In the genomic region with DNA sequence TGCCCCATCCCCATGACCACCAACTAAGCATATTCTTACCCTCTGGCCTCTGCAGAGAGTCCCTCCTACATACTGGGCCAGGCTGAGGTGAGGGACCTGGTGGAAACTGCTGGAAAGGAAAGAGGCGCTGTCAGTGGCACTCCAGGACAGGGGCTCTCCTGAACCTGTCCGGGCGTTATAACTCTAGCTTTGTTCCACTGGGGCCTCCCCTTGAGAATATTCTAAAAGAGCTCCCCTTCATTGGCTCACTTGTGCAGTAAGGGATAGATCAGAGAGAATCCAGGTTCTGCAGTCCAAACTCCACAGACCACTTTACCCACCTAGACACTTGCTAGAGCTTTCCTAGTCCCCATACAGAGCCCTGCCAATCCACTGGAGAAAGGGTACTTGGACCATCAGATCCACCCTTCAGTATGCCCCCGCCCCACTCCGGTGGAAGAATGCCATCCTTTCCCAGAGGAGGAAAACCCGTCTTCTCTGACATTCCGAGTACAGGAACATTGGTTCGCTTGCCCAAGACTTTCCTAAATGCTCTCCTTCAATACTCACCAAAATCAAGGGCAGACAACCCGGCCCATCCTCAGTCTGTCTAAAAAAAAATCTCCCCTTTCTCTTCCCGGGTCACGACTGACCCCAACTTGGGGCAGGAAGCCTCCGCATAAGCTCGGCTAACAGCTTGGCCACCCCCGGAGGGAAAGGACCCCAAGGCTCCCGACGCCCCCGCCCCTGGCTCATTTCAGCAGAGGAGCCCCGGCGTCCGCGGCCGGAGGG, we compare ENCODE assay signal across 9 mouse cellular contexts. TPM values are rescaled to one million over a fixed set of nuclear protein-coding genes. Genes with fewer than 3 reads are reported as not detected.
A peak's percentile ranks its signal among the peaks of the same experiment; 100 is the strongest.
DNase-seq lines count a peak whose midpoint lies in the region; ATAC-seq and TF ChIP-seq lines count a peak whose summit lies in the region.
"Had no signal": no experiment of that assay in that cellular context is flagged by ENCODE, and none has a peak within 500 bp of the region (broad histone marks: within the 10 kb centered on the region; RNA-seq: fewer than 3 reads in every experiment).

No protein-coding gene starts in this region.

- H3K4me3 ChIP-seq in gastrocnemius, adult 2 months: peak overlapping the region; percentile 72
- peak overlapping the region; percentile 46 for H3K4me3 ChIP-seq in thymus, adult 2 months (ENCODE audit: control insufficient read depth, insufficient read depth, low read length)
- peak overlapping the region; percentile 62 for H3K4me3 ChIP-seq in intestine, postnatal 0 days (ENCODE audit: low read depth, low read length)
- peak overlapping the region; percentile 70 for H3K4me3 ChIP-seq in olfactory bulb, adult 2 months (ENCODE audit: insufficient read depth, low read depth, low read length)

- H3K36me3 ChIP-seq in thymus, adult 2 months (ENCODE audit: control insufficient read depth, insufficient read depth, low read length): no peaks in the 10 kb centered on the region
- no peaks in the 10 kb centered on the region for H3K36me3 ChIP-seq in intestine, postnatal 0 days (ENCODE audit: control insufficient read depth, insufficient read depth)

- no peak for ATAC-seq in intestine, postnatal 0 days

- peak overlapping the region; percentile 88 for H3K27ac ChIP-seq in gastrocnemius, adult 2 months
- no peak overlapping the region for H3K27ac ChIP-seq in thymus, adult 2 months (ENCODE audit: control insufficient read depth, insufficient read depth, low read length)
- no peak overlapping the region for H3K27ac ChIP-seq in intestine, postnatal 0 days (ENCODE audit: low read depth, low read length)
- no peak overlapping the region for H3K27ac ChIP-seq in olfactory bulb, adult 2 months (ENCODE audit: insufficient read depth, low read depth, low read length)

- no peaks in the 10 kb centered on the region for H3K9me3 ChIP-seq in intestine, postnatal 0 days (ENCODE audit: control insufficient read depth)

- H3K4me2 ChIP-seq in intestine, postnatal 0 days (replicated peaks; ENCODE audit: low read depth): peak overlapping the region; percentile 95

- DNase-seq in gastrocnemius, adult 2 months: no peak
- no peak for DNase-seq in gastrocnemius, adult 18-20 months (ENCODE audit: low spot score)
- DNase-seq in thymus, adult 2 months: no peak
- no peak for DNase-seq in thymus, postnatal 36 days
- DNase-seq in left cerebral cortex, postnatal 14 days (ENCODE audit: low spot score in 2 of 2): no peak
- no peak for DNase-seq in adrenal gland, postnatal 14 days

- peaks cover 6% of the 10 kb centered on the region for H3K4me1 ChIP-seq in thymus, adult 2 months (replicated peaks; ENCODE audit: control insufficient read depth, insufficient read depth, low read length)
- H3K4me1 ChIP-seq in intestine, postnatal 0 days (replicated peaks; ENCODE audit: control insufficient read depth, insufficient read depth, low read length): peaks cover 4% of the 10 kb centered on the region; the same call in 1 of the 2 replicates
- peaks cover 21% of the 10 kb centered on the region for H3K4me1 ChIP-seq in olfactory bulb, adult 2 months (ENCODE audit: control insufficient read depth, insufficient read depth, low read length)

- no peak for TF ChIP-seq POLR2A in thymus, adult 2 months (IDR thresholded peaks at IDR 0.05; ENCODE audit: control insufficient read depth, extremely low read depth, insufficient read depth, low read length, poor library complexity)
- no peak for TF ChIP-seq POLR2A in olfactory bulb, adult 2 months (IDR thresholded peaks at IDR 0.05; ENCODE audit: insufficient read depth, low read depth, low read length)

- peak overlapping the region; percentile 34; the same call in 1 of the 2 replicates for H3K9ac ChIP-seq in intestine, postnatal 0 days (ENCODE audit: low read depth, low read length)

- intact Hi-C loops in gastrocnemius, adult 2 months (cut with DNase I): no loop called here
- intact Hi-C loops in left cerebral cortex, postnatal 14 days (cut with DNase I): no loop called here

- TF ChIP-seq CTCF in gastrocnemius, adult 2 months (IDR thresholded peaks at IDR 0.05): no peak
- TF ChIP-seq CTCF in thymus, adult 2 months (IDR thresholded peaks at IDR 0.05; ENCODE audit: borderline replicate concordance, control insufficient read depth, extremely low read depth, insufficient read depth, low read length, poor library complexity): no peak
- TF ChIP-seq CTCF in intestine, postnatal 0 days (IDR thresholded peaks at IDR 0.05; ENCODE audit: low read depth): no peak
- no peak for TF ChIP-seq CTCF in olfactory bulb, adult 2 months (IDR thresholded peaks at IDR 0.05; ENCODE audit: insufficient read depth, low read depth, low read length)

- peaks cover 9% of the 10 kb centered on the region; the same call in 1 of the 2 replicates for H3K27me3 ChIP-seq in thymus, adult 2 months (ENCODE audit: control insufficient read depth, insufficient read depth, low read length)
- peaks cover 12% of the 10 kb centered on the region; the same call in 1 of the 2 replicates for H3K27me3 ChIP-seq in intestine, postnatal 0 days (replicated peaks; ENCODE audit: control insufficient read depth, insufficient read depth, low read length)

- 32% methylated on average over 22 of the region's 22 CpGs for WGBS in thymus, adult 2 months
- WGBS in intestine, postnatal 0 days: 27% methylated on average over 22 of the region's 22 CpGs
- 16% methylated on average over 22 of the region's 22 CpGs for WGBS in olfactory bulb, adult 2 months

RNA-seq across cellular contexts. Expression of gene Rarg, which starts 0.7 kb away (rescaled TPM):
- 10 to 100 TPM in 1 of 2 experiments, 1 to 10 TPM in 1; 9.9 to 11.9 TPM for total RNA-seq in gastrocnemius, adult 2 months (2021)
- 10 to 100 TPM in 1 of 2 experiments, 1 to 10 TPM in 1; 5.9 to 11.6 TPM for total RNA-seq in gastrocnemius, adult 18-20 months (2021)
- polyA plus RNA-seq in thymus, adult 2 months (2012; rRNA removed): 18.9 and 23.7 TPM in 2 replicates
- 5.9 and 7.3 TPM in 2 replicates for polyA plus RNA-seq in intestine, postnatal 0 days (2015; fragmentation: Nextera tagmentation; extraction: Ambion mirVana)
- polyA plus RNA-seq in olfactory bulb, adult 2 months (2012; ENCODE audit: insufficient read depth, insufficient read length, low replicate concordance, missing spikeins): not detected in 2 replicates
- 1 to 10 TPM; 8.3 to 9.4 TPM for total RNA-seq in left cerebral cortex, postnatal 14 days (2021)
- 25.5 and 27.8 TPM in 2 replicates for total RNA-seq in adrenal gland, postnatal 14 days (2021)

RNA-seq across cellular contexts. Expression of gene Gm9918, which starts 13.7 kb away (rescaled TPM):
- not detected for total RNA-seq in gastrocnemius, adult 2 months (2021)
- total RNA-seq in gastrocnemius, adult 18-20 months (2021): not detected
- 0.30 and 0.31 TPM in 2 replicates for polyA plus RNA-seq in thymus, adult 2 months (2012; rRNA removed)
- polyA plus RNA-seq in intestine, postnatal 0 days (2015; fragmentation: Nextera tagmentation; extraction: Ambion mirVana): 0.07 TPM in 1 of 2 replicates, not detected in the other
- polyA plus RNA-seq in olfactory bulb, adult 2 months (2012; ENCODE audit: insufficient read depth, insufficient read length, low replicate concordance, missing spikeins): not detected in 2 replicates
- not detected for total RNA-seq in left cerebral cortex, postnatal 14 days (2021)
- total RNA-seq in adrenal gland, postnatal 14 days (2021): not detected in 2 replicates
- total RNA-seq: heart, postnatal 10 days had no signal

RNA-seq across cellular contexts. Expression of gene Mfsd5, which starts 22.6 kb away (rescaled TPM):
- 10 to 100 TPM; 14.2 TPM for total RNA-seq in gastrocnemius, adult 2 months (2021)
- 10 to 100 TPM; 15.7 to 16.4 TPM for total RNA-seq in gastrocnemius, adult 18-20 months (2021)
- 87.9 and 92.5 TPM in 2 replicates for polyA plus RNA-seq in thymus, adult 2 months (2012; rRNA removed)
- 80.4 and 81.1 TPM in 2 replicates for polyA plus RNA-seq in intestine, postnatal 0 days (2015; fragmentation: Nextera tagmentation; extraction: Ambion mirVana)
- polyA plus RNA-seq in olfactory bulb, adult 2 months (2012; ENCODE audit: insufficient read depth, insufficient read length, low replicate concordance, missing spikeins): not detected in 2 replicates
- 10 to 100 TPM; 36.8 to 40.6 TPM for total RNA-seq in left cerebral cortex, postnatal 14 days (2021)
- 29.9 and 34.3 TPM in 2 replicates for total RNA-seq in adrenal gland, postnatal 14 days (2021)

RNA-seq across cellular contexts. Expression of gene Itgb7, which starts 24.9 kb away (rescaled TPM):
- 1 to 10 TPM; 1.2 to 1.3 TPM for total RNA-seq in gastrocnemius, adult 2 months (2021)
- total RNA-seq in gastrocnemius, adult 18-20 months (2021): 1 to 10 TPM; 1.1 to 1.2 TPM
- polyA plus RNA-seq in thymus, adult 2 months (2012; rRNA removed): 72.6 and 82.8 TPM in 2 replicates
- polyA plus RNA-seq in intestine, postnatal 0 days (2015; fragmentation: Nextera tagmentation; extraction: Ambion mirVana): 2.6 and 2.9 TPM in 2 replicates
- not detected in 2 replicates for polyA plus RNA-seq in olfactory bulb, adult 2 months (2012; ENCODE audit: insufficient read depth, insufficient read length, low replicate concordance, missing spikeins)
- total RNA-seq in left cerebral cortex, postnatal 14 days (2021): 1 to 10 TPM in 1 of 2 experiments, under 1 TPM in 1; 0.99 to 1.2 TPM
- 3.0 and 18.4 TPM in 2 replicates for total RNA-seq in adrenal gland, postnatal 14 days (2021)

RNA-seq across cellular contexts. Expression of gene Espl1, which starts 39.5 kb away (rescaled TPM):
- total RNA-seq in gastrocnemius, adult 2 months (2021): under 1 TPM; 0.06 to 0.31 TPM
- total RNA-seq in gastrocnemius, adult 18-20 months (2021): under 1 TPM; 0.21 to 0.36 TPM
- polyA plus RNA-seq in thymus, adult 2 months (2012; rRNA removed): 51.5 and 55.6 TPM in 2 replicates
- 4.7 and 5.4 TPM in 2 replicates for polyA plus RNA-seq in intestine, postnatal 0 days (2015; fragmentation: Nextera tagmentation; extraction: Ambion mirVana)
- not detected in 2 replicates for polyA plus RNA-seq in olfactory bulb, adult 2 months (2012; ENCODE audit: insufficient read depth, insufficient read length, low replicate concordance, missing spikeins)
- total RNA-seq in left cerebral cortex, postnatal 14 days (2021): 1 to 10 TPM; 1.8 to 2.3 TPM
- 6.6 and 10.7 TPM in 2 replicates for total RNA-seq in adrenal gland, postnatal 14 days (2021)
